Mouse (Mus musculus): Measurements from ENCODE around the gene Gpr155. TPM values are rescaled to one million over a fixed set of nuclear protein-coding genes. Genes with fewer than 3 reads are reported as not detected.

The Gpr155 gene
- polyA plus RNA-seq, 1 experiment from 2014 or later, result 5.8 TPM

- Histone ChIP-seq H3K9ac (replicated peaks) (no peak overlapping the region), H3K27ac (no peak overlapping the region), H3K36me3 (no peaks in the 10 kb centered on the region), H3K27me3 (peaks cover 3% of the 10 kb centered on the region; the same call in 1 of the 2 replicates), H3K9me3 (no peaks in the 10 kb centered on the region), H3K4me1 (replicated peaks) (peaks cover 6% of the 10 kb centered on the region), H3K4me3 (replicated peaks) (no peak overlapping the region), H3K4me2 (no peak overlapping the region)
- no peak for ATAC-seq (ENCODE audit: insufficient number of reproducible peaks, insufficient read depth, low FRiP score, low TSS enrichment, low read depth)
- 90% methylated on average over 1 of the region's 1 CpGs for WGBS
These were observed 1.4 kb upstream of the Gpr155 start for GRCm38 (mm10) chr2:73387806-73388205.

GRCm38 (mm10) chr2:73385641-73386355 is 574 bp downstream of the Gpr155 start:
- H3K27me3 ChIP-seq, result peaks cover 3% of the 10 kb centered on the region; the same call in 1 of the 2 replicates
- H3K4me2 ChIP-seq, result peak overlapping the region; percentile 98
- 0 out of 2 replicates have a peak overlapping the region, but pooled peaks have one; percentile 13 for H3K27ac ChIP-seq
- ATAC-seq (ENCODE audit: insufficient number of reproducible peaks, insufficient read depth, low FRiP score, low TSS enrichment, low read depth), result peak; percentile 62
- H3K9ac ChIP-seq (replicated peaks), result peak overlapping the region; percentile 69
- peaks cover 6% of the 10 kb centered on the region for H3K4me1 ChIP-seq (replicated peaks)
- no peaks in the 10 kb centered on the region for H3K36me3 ChIP-seq
- H3K4me3 ChIP-seq (replicated peaks), result peak overlapping the region; percentile 65
- H3K9me3 ChIP-seq, result no peaks in the 10 kb centered on the region
- WGBS, result 3% methylated on average over 29 of the region's 29 CpGs

- no peak overlapping the region for H3K9ac ChIP-seq (replicated peaks)
These were observed 1.2 kb downstream of the Gpr155 start for GRCm38 (mm10) chr2:73385172-73385571.

GRCm38 (mm10) chr2:73380298-73380975 is 5.9 kb downstream of the Gpr155 start:
- Histone ChIP-seq H3K27me3 (no peaks in the 10 kb centered on the region), H3K36me3 (no peaks in the 10 kb centered on the region), H3K4me2 (no peak overlapping the region), H3K9ac (replicated peaks) (no peak overlapping the region), H3K27ac (no peak overlapping the region), H3K4me1 (replicated peaks) (peaks cover 4% of the 10 kb centered on the region), H3K4me3 (replicated peaks) (no peak overlapping the region), H3K9me3 (no peaks in the 10 kb centered on the region)
- 86% methylated on average over 9 of the region's 9 CpGs for WGBS
- ATAC-seq (ENCODE audit: insufficient number of reproducible peaks, insufficient read depth, low FRiP score, low TSS enrichment, low read depth), result no peak

More at GRCm38 (mm10) chr2:73385172-73385571, 1.2 kb downstream of the Gpr155 start:
- H3K27me3 ChIP-seq, result peaks cover 3% of the 10 kb centered on the region; the same call in 1 of the 2 replicates
- peaks cover 6% of the 10 kb centered on the region for H3K4me1 ChIP-seq (replicated peaks)
- H3K36me3 ChIP-seq, result no peaks in the 10 kb centered on the region
- 83% methylated on average over 4 of the region's 4 CpGs for WGBS
- H3K27ac ChIP-seq, result no peak overlapping the region
- H3K4me2 ChIP-seq, result peak overlapping the region; percentile 98
- H3K9me3 ChIP-seq, result no peaks in the 10 kb centered on the region
- H3K4me3 ChIP-seq (replicated peaks), result peak overlapping the region; percentile 65; the same call in 1 of the 2 replicates
- no peak for ATAC-seq (ENCODE audit: insufficient number of reproducible peaks, insufficient read depth, low FRiP score, low TSS enrichment, low read depth)

GRCm38 (mm10) chr2:73379656-73380055 is 6.7 kb downstream of the Gpr155 start:
- Histone ChIP-seq H3K9ac (replicated peaks) (no peak overlapping the region), H3K27ac (no peak overlapping the region)
- WGBS, result 75% methylated on average over 5 of the region's 5 CpGs

GRCm38 (mm10) chr2:73378326-73378725 is 8.0 kb downstream of the Gpr155 start:
- Histone ChIP-seq H3K9ac (replicated peaks) (no peak overlapping the region), H3K4me3 (replicated peaks) (no peak overlapping the region), H3K36me3 (no peaks in the 10 kb centered on the region), H3K9me3 (no peaks in the 10 kb centered on the region), H3K4me1 (replicated peaks) (peaks cover 16% of the 10 kb centered on the region), H3K4me2 (no peak overlapping the region), H3K27me3 (no peaks in the 10 kb centered on the region), H3K27ac (no peak overlapping the region)
- no peak for ATAC-seq (ENCODE audit: insufficient number of reproducible peaks, insufficient read depth, low FRiP score, low TSS enrichment, low read depth)
- WGBS, result 92% methylated on average over 5 of the region's 5 CpGs

More at GRCm38 (mm10) chr2:73379656-73380055, 6.7 kb downstream of the Gpr155 start:
- Histone ChIP-seq H3K9me3 (no peaks in the 10 kb centered on the region), H3K4me3 (replicated peaks) (no peak overlapping the region), H3K27me3 (no peaks in the 10 kb centered on the region), H3K36me3 (no peaks in the 10 kb centered on the region), H3K4me2 (no peak overlapping the region), H3K4me1 (replicated peaks) (peaks cover 11% of the 10 kb centered on the region)
- ATAC-seq (ENCODE audit: insufficient number of reproducible peaks, insufficient read depth, low FRiP score, low TSS enrichment, low read depth), result no peak

GRCm38 (mm10) chr2:73371530-73372335 is 14.6 kb downstream of the Gpr155 start:
- WGBS, result 52% methylated on average over 9 of the region's 9 CpGs
- Histone ChIP-seq H3K9me3 (no peaks in the 10 kb centered on the region), H3K4me3 (replicated peaks) (no peak overlapping the region), H3K36me3 (no peaks in the 10 kb centered on the region), H3K4me2 (no peak overlapping the region), H3K27ac (no peak overlapping the region), H3K9ac (replicated peaks) (no peak overlapping the region), H3K4me1 (replicated peaks) (peaks cover 22% of the 10 kb centered on the region), H3K27me3 (no peaks in the 10 kb centered on the region)
- no peak; the same call in 1 of the 2 replicates for ATAC-seq (ENCODE audit: insufficient number of reproducible peaks, insufficient read depth, low FRiP score, low TSS enrichment, low read depth)

GRCm38 (mm10) chr2:73363448-73363847 is 22.9 kb downstream of the Gpr155 start:
- no peaks in the 10 kb centered on the region for H3K36me3 ChIP-seq
- H3K27me3 ChIP-seq, result no peaks in the 10 kb centered on the region
- no peak for ATAC-seq (ENCODE audit: insufficient number of reproducible peaks, insufficient read depth, low FRiP score, low TSS enrichment, low read depth)
- no peaks in the 10 kb centered on the region for H3K9me3 ChIP-seq
- H3K9ac ChIP-seq (replicated peaks), result no peak overlapping the region
- no peak overlapping the region for H3K4me3 ChIP-seq (replicated peaks)
- 69% methylated on average over 5 of the region's 5 CpGs for WGBS
- no peak overlapping the region for H3K27ac ChIP-seq
- no peak overlapping the region for H3K4me2 ChIP-seq
- H3K4me1 ChIP-seq (replicated peaks), result 0 out of 2 replicates have a peak, but pooled peaks cover 3% of the 10 kb centered on the region

GRCm38 (mm10) chr2:73360536-73360935 is 25.8 kb downstream of the Gpr155 start:
- WGBS, result 88% methylated on average over 2 of the region's 2 CpGs
- no peak overlapping the region for H3K4me2 ChIP-seq
- no peak overlapping the region for H3K27ac ChIP-seq
- no peak overlapping the region for H3K4me3 ChIP-seq (replicated peaks)
- ATAC-seq (ENCODE audit: insufficient number of reproducible peaks, insufficient read depth, low FRiP score, low TSS enrichment, low read depth), result no peak
- H3K9ac ChIP-seq (replicated peaks), result no peak overlapping the region
- no peaks in the 10 kb centered on the region for H3K27me3 ChIP-seq
- no peaks in the 10 kb centered on the region for H3K9me3 ChIP-seq
- H3K36me3 ChIP-seq, result no peaks in the 10 kb centered on the region
- H3K4me1 ChIP-seq (replicated peaks), result peaks cover 12% of the 10 kb centered on the region; the same call in 1 of the 2 replicates

GRCm38 (mm10) chr2:73359941-73360340 is 26.4 kb downstream of the Gpr155 start:
- no peak overlapping the region for H3K9ac ChIP-seq (replicated peaks)
- no peaks in the 10 kb centered on the region for H3K9me3 ChIP-seq
- no peak overlapping the region for H3K4me2 ChIP-seq
- no peak overlapping the region for H3K27ac ChIP-seq
- H3K36me3 ChIP-seq, result no peaks in the 10 kb centered on the region
- no peak for ATAC-seq (ENCODE audit: insufficient number of reproducible peaks, insufficient read depth, low FRiP score, low TSS enrichment, low read depth)
- no peak overlapping the region for H3K4me3 ChIP-seq (replicated peaks)
- peaks cover 12% of the 10 kb centered on the region; the same call in 1 of the 2 replicates for H3K4me1 ChIP-seq (replicated peaks)
- WGBS, result 91% methylated on average over 5 of the region's 5 CpGs
- no peaks in the 10 kb centered on the region for H3K27me3 ChIP-seq

GRCm38 (mm10) chr2:73357004-73357403 is 29.4 kb downstream of the Gpr155 start:
- Histone ChIP-seq H3K4me1 (replicated peaks) (peaks cover 14% of the 10 kb centered on the region; the same call in 1 of the 2 replicates), H3K9ac (replicated peaks) (0 out of 2 replicates have a peak overlapping the region, but pooled peaks have one; percentile 34), H3K36me3 (no peaks in the 10 kb centered on the region), H3K4me2 (peak overlapping the region; percentile 49), H3K9me3 (no peaks in the 10 kb centered on the region), H3K4me3 (replicated peaks) (0 out of 2 replicates have a peak overlapping the region, but pooled peaks have one; percentile 11), H3K27me3 (no peaks in the 10 kb centered on the region), H3K27ac (peak overlapping the region; percentile 83)
- ATAC-seq (ENCODE audit: insufficient number of reproducible peaks, insufficient read depth, low FRiP score, low TSS enrichment, low read depth), result no peak
- WGBS, result 26% methylated on average over 18 of the region's 18 CpGs

All from limb, embryonic 12.5 days (tissue).